Mouse (Mus musculus) G1E (cell line): ENCODE results near the gene Exoc5. TPM values are rescaled to one million over a fixed set of nuclear protein-coding genes. Genes with fewer than 3 reads are reported as not detected.

Experiments used
- ATAC-seq: 2 replicates; pipeline ENCODE4 v1.8.0; 2016; ENCODE audit warnings: mild to moderate bottlenecking; ENCODE audit not compliant: insufficient number of reproducible peaks, poor library complexity, low FRiP score, severe bottlenecking; ENCODE audit errors: extremely low read depth
- DNase-seq: peaks from one replicate; pipeline ENCODE4 v3.0.0; 2012; ENCODE audit warnings: low spot score
- H3K27me3 ChIP-seq: 2 replicates; pipeline ENCODE4 v1.6.1; 2012; ENCODE audit warnings: mild to moderate bottlenecking, low read length, inconsistent platforms; ENCODE audit not compliant: insufficient read depth
- H3K36me3 ChIP-seq: replicated peaks from 2 replicates; pipeline ENCODE3; 2012; ENCODE audit warnings: mild to moderate bottlenecking, inconsistent platforms
- H3K4me1 ChIP-seq: 2 replicates; pipeline ENCODE4 v1.6.1; 2012; ENCODE audit warnings: low read depth, low read length, inconsistent platforms, mixed read lengths; ENCODE audit not compliant: insufficient read depth
- H3K4me3 ChIP-seq: 2 replicates; pipeline ENCODE4 v1.5.1; 2012; ENCODE audit warnings: low read depth, mild to moderate bottlenecking, inconsistent platforms, low read length, moderate library complexity, mixed read lengths
- H3K9me3 ChIP-seq: replicated peaks from 2 replicates; pipeline ENCODE4 v1.6.1; 2012; ENCODE audit warnings: inconsistent platforms
- CTCF ChIP-seq: IDR thresholded peaks from 2 replicates; pipeline ENCODE4 v1.5.1; 2012; ENCODE audit warnings: low read depth, low read length, inconsistent platforms, mixed read lengths
- GATA1 ChIP-seq: IDR thresholded peaks from 2 replicates; pipeline ENCODE4 v1.6.1; 2012; ENCODE audit warnings: borderline replicate concordance, low read length, inconsistent platforms, mixed read lengths
- GATA2 ChIP-seq: IDR thresholded peaks from 2 replicates; pipeline ENCODE4 v1.6.1; 2012; ENCODE audit warnings: low read depth, low read length, inconsistent platforms, borderline replicate concordance
- POLR2AphosphoS5 ChIP-seq: IDR thresholded peaks from 2 replicates; pipeline ENCODE4 v1.6.1; 2012; ENCODE audit warnings: low read depth, low read length, inconsistent platforms; ENCODE audit not compliant: insufficient replicate concordance
- TAL1 ChIP-seq: conservative IDR thresholded peaks from 2 replicates; pipeline ENCODE4 v1.6.1; 2012; ENCODE audit warnings: low read depth, low read length, inconsistent platforms, mixed read lengths
- polyA plus RNA-seq: library from polyadenylated mRNA; stranded (reverse); fragments of >175 nt; gene quantifications from 2 replicates; pipeline ENCODE4 v1.2.3, GENCODE M21; 2012
- total RNA-seq, 2 experiments: library from RNA; stranded (forward) in 1 of 2; stranded (reverse) in 1 of 2; fragments of 200-1000 nt in 1 of 2; fragments of >200 nt in 1 of 2; fragmentation: Nextera tagmentation in 1 of 2; gene quantifications; 2 replicates each; pipeline ENCODE4 v1.2.3; 2014 to 2017

Gene Exoc5
- total and polyA plus RNA-seq, 3 experiments = 7.0 to 102 (median 70.8) TPM

- Histone ChIP-seq H3K27me3 (no peaks in the 10 kb centered on the region), H3K4me3 (no peak overlapping the region), H3K36me3 (no peaks in the 10 kb centered on the region), H3K9me3 (no peaks in the 10 kb centered on the region), H3K4me1 (no peaks in the 10 kb centered on the region)
- TF ChIP-seq GATA1 = no peak
- TF ChIP-seq TAL1 = no peak
- TF ChIP-seq CTCF = no peak
- TF ChIP-seq POLR2AphosphoS5 = no peak
- DNase-seq (no peak), ATAC-seq (no peak)
Measured at GRCm38 (mm10) chr14:48992070-48992580, 74.3 kb downstream of the Exoc5 start.

GRCm38 (mm10) chr14:48991144-48991522 is 75.3 kb downstream of the Exoc5 start:
- Histone ChIP-seq H3K27me3 (no peaks in the 10 kb centered on the region), H3K4me1 (no peaks in the 10 kb centered on the region), H3K4me3 (no peak overlapping the region), H3K36me3 (no peaks in the 10 kb centered on the region), H3K9me3 (no peaks in the 10 kb centered on the region)
- ATAC-seq (no peak), DNase-seq (no peak)
- no peak for TF ChIP-seq GATA2
- TF ChIP-seq GATA1 = no peak
- TF ChIP-seq POLR2AphosphoS5 = no peak
- TF ChIP-seq TAL1 = no peak
- no peak for TF ChIP-seq CTCF

GRCm38 (mm10) chr14:48990471-48991143 is 75.8 kb downstream of the Exoc5 start:
- no peaks in the 10 kb centered on the region for H3K36me3 ChIP-seq
- H3K9me3 ChIP-seq = no peaks in the 10 kb centered on the region
- H3K27me3 ChIP-seq = no peaks in the 10 kb centered on the region
- no peak for DNase-seq
- no peak for ATAC-seq
- TF ChIP-seq TAL1 (no peak), GATA2 (no peak), CTCF (no peak), POLR2AphosphoS5 (no peak), GATA1 (no peak)
- H3K4me3 ChIP-seq = no peak overlapping the region
- H3K4me1 ChIP-seq = no peaks in the 10 kb centered on the region

GRCm38 (mm10) chr14:48989831-48990230 is 76.6 kb downstream of the Exoc5 start:
- TF ChIP-seq TAL1 (no peak), GATA2 (no peak), CTCF (no peak), GATA1 (no peak), POLR2AphosphoS5 (no peak)
- Histone ChIP-seq H3K4me1 (no peaks in the 10 kb centered on the region), H3K27me3 (no peaks in the 10 kb centered on the region), H3K9me3 (no peaks in the 10 kb centered on the region), H3K36me3 (no peaks in the 10 kb centered on the region), H3K4me3 (no peak overlapping the region)
- DNase-seq (no peak), ATAC-seq (no peak)

- Histone ChIP-seq H3K4me1 (no peaks in the 10 kb centered on the region), H3K9me3 (no peaks in the 10 kb centered on the region), H3K4me3 (no peak overlapping the region), H3K36me3 (no peaks in the 10 kb centered on the region), H3K27me3 (peaks cover 3% of the 10 kb centered on the region; the same call in 1 of the 2 replicates)
- ATAC-seq (no peak), DNase-seq (no peak)
- TF ChIP-seq CTCF (no peak), GATA2 (no peak), GATA1 (no peak), TAL1 (no peak), POLR2AphosphoS5 (no peak)
Measured at GRCm38 (mm10) chr14:48986231-48986630, 80.2 kb downstream of the Exoc5 start.

- Histone ChIP-seq H3K36me3 (no peaks in the 10 kb centered on the region), H3K4me3 (no peak overlapping the region), H3K27me3 (peaks cover 3% of the 10 kb centered on the region; the same call in 1 of the 2 replicates), H3K9me3 (no peaks in the 10 kb centered on the region), H3K4me1 (no peaks in the 10 kb centered on the region)
- ATAC-seq (no peak), DNase-seq (no peak)
- no peak for TF ChIP-seq GATA2
Measured at GRCm38 (mm10) chr14:48985673-48986072, 80.8 kb downstream of the Exoc5 start.
